Mouse (Mus musculus) erythroblast, embryonic 14.5 days (primary cell): ENCODE data around the gene Nkx2-1. TPM values are rescaled to one million over a fixed set of nuclear protein-coding genes. Genes with fewer than 3 reads are reported as not detected.

Source experiments
- H3K27me3 ChIP-seq: 2 replicates; pipeline ENCODE4 v1.6.1; 2012; ENCODE audit warnings: inconsistent platforms; ENCODE audit not compliant: control insufficient read depth
- H3K36me3 ChIP-seq: 2 replicates; pipeline ENCODE4 v1.6.1; 2012; ENCODE audit warnings: mild to moderate bottlenecking, inconsistent platforms; ENCODE audit not compliant: control insufficient read depth
- H3K4me1 ChIP-seq: 2 replicates; pipeline ENCODE4 v1.6.1; 2012; ENCODE audit warnings: inconsistent platforms; ENCODE audit not compliant: control insufficient read depth
- H3K4me3 ChIP-seq: replicated peaks from 2 replicates; pipeline ENCODE3; 2012; ENCODE audit warnings: moderate library complexity, mild to moderate bottlenecking, inconsistent platforms
- H3K9me3 ChIP-seq: 2 replicates; pipeline ENCODE4 v1.6.1; 2012; ENCODE audit warnings: low read length, inconsistent platforms, mixed read lengths; ENCODE audit not compliant: control insufficient read depth
- GATA1 ChIP-seq: IDR thresholded peaks from 2 replicates; pipeline ENCODE4 v1.6.1; 2012; ENCODE audit warnings: low read length, inconsistent platforms, mixed read lengths
- TAL1 ChIP-seq: IDR thresholded peaks from 3 replicates; pipeline ENCODE4 v1.6.1; 2012; ENCODE audit warnings: low read length, inconsistent platforms, mixed read lengths
- polyA plus RNA-seq: library from polyadenylated mRNA; stranded (reverse); fragments of >175 nt; gene quantifications from 2 replicates; pipeline ENCODE4 v1.2.3, GENCODE M21; 2012

Nkx2-1 gene
- not detected in 2 replicates for polyA plus RNA-seq

GRCm38 (mm10) chr12:56536884-56537265 lies at the start of gene Nkx2-1:
Gene Nkx2-1 (minus strand): TSS chr12:56536908.
- H3K36me3 ChIP-seq = no peaks in the 10 kb centered on the region
- TF ChIP-seq GATA1 (no peak), TAL1 (no peak)
- H3K27me3 ChIP-seq = peaks cover 97% of the 10 kb centered on the region
- no peak within 1 kb of the TSS for H3K4me3 ChIP-seq
- H3K4me1 ChIP-seq = no peaks in the 10 kb centered on the region
- H3K9me3 ChIP-seq = peaks cover 5% of the 10 kb centered on the region; the same call in 1 of the 2 replicates

- Histone ChIP-seq H3K4me1 (no peaks in the 10 kb centered on the region), H3K27me3 (peaks cover 60% of the 10 kb centered on the region), H3K4me3 (no peak overlapping the region), H3K36me3 (no peaks in the 10 kb centered on the region), H3K9me3 (no peaks in the 10 kb centered on the region; the same call in 1 of the 2 replicates)
- TF ChIP-seq TAL1 (no peak), GATA1 (no peak)
Measured at GRCm38 (mm10) chr12:56541068-56541467, 4.4 kb upstream of the Nkx2-1 start.

GRCm38 (mm10) chr12:56540591-56540990 lies 3.9 kb upstream of the Nkx2-1 start:
- TF ChIP-seq GATA1 (no peak), TAL1 (no peak)
- H3K4me3 ChIP-seq = no peak overlapping the region
- no peaks in the 10 kb centered on the region for H3K4me1 ChIP-seq
- H3K9me3 ChIP-seq = no peaks in the 10 kb centered on the region; the same call in 1 of the 2 replicates
- peaks cover 65% of the 10 kb centered on the region for H3K27me3 ChIP-seq
- H3K36me3 ChIP-seq = no peaks in the 10 kb centered on the region

- peaks cover 84% of the 10 kb centered on the region for H3K27me3 ChIP-seq
Measured at GRCm38 (mm10) chr12:56538601-56539000, 1.9 kb upstream of the Nkx2-1 start.

GRCm38 (mm10) chr12:56537931-56538330 lies 1.2 kb upstream of the Nkx2-1 start:
- TF ChIP-seq GATA1 (no peak), TAL1 (no peak)
- Histone ChIP-seq H3K27me3 (peaks cover 89% of the 10 kb centered on the region), H3K36me3 (no peaks in the 10 kb centered on the region), H3K4me1 (no peaks in the 10 kb centered on the region), H3K9me3 (peaks cover 4% of the 10 kb centered on the region; the same call in 1 of the 2 replicates), H3K4me3 (no peak overlapping the region)

More at GRCm38 (mm10) chr12:56538601-56539000, 1.9 kb upstream of the Nkx2-1 start:
- H3K4me1 ChIP-seq = no peaks in the 10 kb centered on the region
- H3K4me3 ChIP-seq = no peak overlapping the region
- TF ChIP-seq GATA1 (no peak), TAL1 (no peak)
- peaks cover 2% of the 10 kb centered on the region; the same call in 1 of the 2 replicates for H3K9me3 ChIP-seq
- no peaks in the 10 kb centered on the region for H3K36me3 ChIP-seq

GRCm38 (mm10) chr12:56537342-56537741 lies 634 bp upstream of the Nkx2-1 start:
- no peaks in the 10 kb centered on the region for H3K36me3 ChIP-seq
- peaks cover 92% of the 10 kb centered on the region for H3K27me3 ChIP-seq
- TF ChIP-seq TAL1 = no peak
- no peak overlapping the region for H3K4me3 ChIP-seq
- peaks cover 5% of the 10 kb centered on the region; the same call in 1 of the 2 replicates for H3K9me3 ChIP-seq
- no peaks in the 10 kb centered on the region for H3K4me1 ChIP-seq

- Histone ChIP-seq H3K4me1 (no peaks in the 10 kb centered on the region), H3K27me3 (peaks cover 98% of the 10 kb centered on the region), H3K9me3 (peaks cover 5% of the 10 kb centered on the region; the same call in 1 of the 2 replicates), H3K36me3 (no peaks in the 10 kb centered on the region), H3K4me3 (no peak overlapping the region)
- TF ChIP-seq GATA1 (no peak), TAL1 (no peak)
Measured at GRCm38 (mm10) chr12:56536174-56536883, 379 bp downstream of the Nkx2-1 start.

GRCm38 (mm10) chr12:56535411-56536173 lies 1.1 kb downstream of the Nkx2-1 start:
- H3K9me3 ChIP-seq = peaks cover 5% of the 10 kb centered on the region; the same call in 1 of the 2 replicates
- H3K4me3 ChIP-seq = no peak overlapping the region
- no peaks in the 10 kb centered on the region for H3K36me3 ChIP-seq
- H3K4me1 ChIP-seq = no peaks in the 10 kb centered on the region
- H3K27me3 ChIP-seq = peaks cover 99% of the 10 kb centered on the region
- TF ChIP-seq GATA1 = no peak
- no peak for TF ChIP-seq TAL1
